Mouse (Mus musculus) testis, adult 2 months (tissue): Measurements from ENCODE around the gene Dmrta2.

Experiments used
- CTCF ChIP-seq: fragments of 200-500 bp; IDR thresholded peaks from 2 replicates; pipeline ENCODE4 v1.5.1; 2012; ENCODE audit warnings: low read depth, mild to moderate bottlenecking, inconsistent platforms, low read length, moderate library complexity; ENCODE audit not compliant: control insufficient read depth, insufficient read depth, insufficient replicate concordance
- POLR2A ChIP-seq: fragments of 200-500 bp; IDR thresholded peaks from 2 replicates; pipeline ENCODE4 v1.6.1; 2012; ENCODE audit warnings: low read depth, mild to moderate bottlenecking, inconsistent platforms, low read length, moderate library complexity; ENCODE audit not compliant: control insufficient read depth

GRCm38 (mm10) chr4:109986301-109986700, 8.4 kb downstream of the Dmrta2 start:
- TF ChIP-seq POLR2A (no peak), CTCF (no peak)
